ENCODE assay signal across 10 mouse cellular contexts in genomic region chr11:23846016-23846815, GRCm38 (mm10). TPM values are rescaled to one million over a fixed set of nuclear protein-coding genes. Genes with fewer than 3 reads are reported as not detected.
DNase-seq lines count a peak whose midpoint lies in the region; ATAC-seq and TF ChIP-seq lines count a peak whose summit lies in the region.
"Had no signal": no experiment of that assay in that cellular context is flagged by ENCODE, and none has a peak within 500 bp of the region (broad histone marks: within the 10 kb centered on the region; RNA-seq: fewer than 3 reads in every experiment).

No protein-coding gene starts in this region.

- no peak overlapping the region for H3K4me2 ChIP-seq in midbrain, postnatal 0 days (ENCODE audit: low read depth, low read length, poor library complexity, severe bottlenecking)
- H3K4me2 ChIP-seq in lung, postnatal 0 days (replicated peaks; ENCODE audit: low read depth, low read length), result no peak overlapping the region
- H3K4me2 ChIP-seq: embryonic facial prominence, embryonic 12.5 days had no signal

- no peak overlapping the region for H3K9ac ChIP-seq in midbrain, postnatal 0 days (replicated peaks; ENCODE audit: low read length, poor library complexity, severe bottlenecking)
- H3K9ac ChIP-seq in lung, postnatal 0 days (replicated peaks; ENCODE audit: low read depth), result no peak overlapping the region
- H3K9ac ChIP-seq: embryonic facial prominence, embryonic 12.5 days had no signal

- no peak overlapping the region for H3K4me3 ChIP-seq in midbrain, embryonic 10.5 days
- H3K4me3 ChIP-seq in midbrain, postnatal 0 days (ENCODE audit: low read depth, low read length), result no peak overlapping the region
- no peak overlapping the region for H3K4me3 ChIP-seq in embryonic facial prominence, embryonic 10.5 days
- H3K4me3 ChIP-seq in lung, postnatal 0 days (ENCODE audit: low read depth, low read length), result no peak overlapping the region
- H3K4me3 ChIP-seq: embryonic facial prominence, embryonic 12.5 days had no signal

- no peak for TF ChIP-seq CTCF in midbrain, postnatal 0 days (IDR thresholded peaks at IDR 0.05)
- no peak for TF ChIP-seq CTCF in lung, postnatal 0 days (IDR thresholded peaks at IDR 0.05)

- no peak for ATAC-seq in midbrain, postnatal 0 days (ENCODE audit: low FRiP score)
- ATAC-seq in lung, postnatal 0 days, result peak; percentile 25
- ATAC-seq: intestine, postnatal 0 days had no signal

- H3K9me3 ChIP-seq in midbrain, embryonic 10.5 days (replicated peaks), result no peaks in the 10 kb centered on the region
- H3K9me3 ChIP-seq in midbrain, postnatal 0 days (ENCODE audit: low read length), result no peaks in the 10 kb centered on the region
- no peaks in the 10 kb centered on the region for H3K9me3 ChIP-seq in embryonic facial prominence, embryonic 10.5 days
- no peaks in the 10 kb centered on the region for H3K9me3 ChIP-seq in lung, postnatal 0 days (ENCODE audit: low read length)
- H3K9me3 ChIP-seq: embryonic facial prominence, embryonic 12.5 days had no signal

- no peak overlapping the region for H3K27ac ChIP-seq in midbrain, embryonic 10.5 days (replicated peaks)
- no peak overlapping the region for H3K27ac ChIP-seq in midbrain, postnatal 0 days (ENCODE audit: low read depth, low read length)
- 0 out of 2 replicates have a peak overlapping the region, but pooled peaks have one; percentile 1 for H3K27ac ChIP-seq in embryonic facial prominence, embryonic 10.5 days (replicated peaks)
- no peak overlapping the region for H3K27ac ChIP-seq in lung, postnatal 0 days (ENCODE audit: low read length)
- H3K27ac ChIP-seq: embryonic facial prominence, embryonic 12.5 days had no signal

- no peaks in the 10 kb centered on the region for H3K36me3 ChIP-seq in midbrain, embryonic 10.5 days
- H3K36me3 ChIP-seq in midbrain, postnatal 0 days (ENCODE audit: insufficient read depth, low read length), result no peaks in the 10 kb centered on the region
- no peaks in the 10 kb centered on the region for H3K36me3 ChIP-seq in embryonic facial prominence, embryonic 10.5 days (replicated peaks)
- H3K36me3 ChIP-seq in lung, postnatal 0 days (ENCODE audit: insufficient read depth, low read length), result no peaks in the 10 kb centered on the region
- H3K36me3 ChIP-seq: embryonic facial prominence, embryonic 12.5 days had no signal

- 65% methylated on average over 22 of the region's 22 CpGs for WGBS in midbrain, embryonic 10.5 days
- 72% methylated on average over 22 of the region's 22 CpGs for WGBS in midbrain, postnatal 0 days
- WGBS in embryonic facial prominence, embryonic 10.5 days, result 68% methylated on average over 22 of the region's 22 CpGs
- WGBS in lung, postnatal 0 days, result 57% methylated on average over 22 of the region's 22 CpGs

- no peaks in the 10 kb centered on the region for H3K4me1 ChIP-seq in midbrain, embryonic 10.5 days
- H3K4me1 ChIP-seq in midbrain, postnatal 0 days (ENCODE audit: insufficient read depth, low read length), result no peaks in the 10 kb centered on the region
- H3K4me1 ChIP-seq in embryonic facial prominence, embryonic 10.5 days, result peaks cover 16% of the 10 kb centered on the region
- H3K4me1 ChIP-seq in lung, postnatal 0 days (ENCODE audit: insufficient read depth, low read depth, low read length), result no peaks in the 10 kb centered on the region
- H3K4me1 ChIP-seq: embryonic facial prominence, embryonic 12.5 days had no signal

- TF ChIP-seq EP300 in lung, postnatal 0 days (IDR thresholded peaks at IDR 0.05), result no peak

- peak; percentile 11 for DNase-seq in midbrain, embryonic 10.5 days (ENCODE audit: low spot score)
- DNase-seq in midbrain, postnatal 0 days (ENCODE audit: low spot score), result no peak
- DNase-seq in embryonic facial prominence, embryonic 10.5 days (ENCODE audit: low spot score), result no peak
- no peak for DNase-seq in lung, postnatal 0 days (ENCODE audit: low spot score)
- peak; percentile 87 for DNase-seq in thymus, postnatal 0 days (ENCODE audit: low spot score)
- no peak for DNase-seq in neural tube, embryonic 10.5 days (ENCODE audit: extremely low spot score, low spot score)
- DNase-seq in kidney, postnatal 10 days, result no peak
- DNase-seq in left cerebral cortex, adult 11 months (ENCODE audit: low spot score), result no peak

- no peaks in the 10 kb centered on the region for H3K27me3 ChIP-seq in midbrain, embryonic 10.5 days (ENCODE audit: low read depth, poor library complexity, severe bottlenecking)
- no peaks in the 10 kb centered on the region for H3K27me3 ChIP-seq in midbrain, postnatal 0 days (ENCODE audit: insufficient read depth, low read length)
- no peaks in the 10 kb centered on the region for H3K27me3 ChIP-seq in embryonic facial prominence, embryonic 10.5 days (replicated peaks; ENCODE audit: low read depth, poor library complexity, severe bottlenecking)
- no peaks in the 10 kb centered on the region for H3K27me3 ChIP-seq in lung, postnatal 0 days (replicated peaks; ENCODE audit: insufficient read depth, low read length)
- H3K27me3 ChIP-seq: embryonic facial prominence, embryonic 12.5 days had no signal

RNA-seq across cellular contexts. Expression of gene Papolg, which starts 48.8 kb away (rescaled TPM):
- polyA plus RNA-seq in midbrain, embryonic 10.5 days (2016; fragmentation: Nextera tagmentation; extraction: Ambion mirVana), result 20.7 and 22.9 TPM in 2 replicates
- total RNA-seq in midbrain, postnatal 0 days (2014; rRNA removed), result 16.2 and 23.9 TPM in 2 replicates
- 9.4 and 10.2 TPM in 2 replicates for polyA plus RNA-seq in midbrain, postnatal 0 days (2015; fragmentation: Nextera tagmentation; extraction: Ambion mirVana)
- 19.9 and 21.3 TPM in 2 replicates for polyA plus RNA-seq in embryonic facial prominence, embryonic 10.5 days (2016; fragmentation: Nextera tagmentation; extraction: Ambion mirVana)
- polyA plus RNA-seq in lung, postnatal 0 days (2015; fragmentation: Nextera tagmentation; extraction: Ambion mirVana), result 7.3 and 7.4 TPM in 2 replicates
- polyA plus RNA-seq in thymus, postnatal 0 days (2015; fragmentation: Nextera tagmentation; extraction: Ambion mirVana), result 17.1 and 19.0 TPM in 2 replicates

Comparison
In these comparisons a context has a peak if more than half of its experiments do, and no peak if none do; other contexts are left out.
1. DNase-seq: peak in midbrain, embryonic 10.5 days (single experiment) and thymus, postnatal 0 days (single experiment); none in midbrain, postnatal 0 days (single experiment), embryonic facial prominence, embryonic 10.5 days (single experiment), lung, postnatal 0 days (single experiment), neural tube, embryonic 10.5 days (single experiment), kidney, postnatal 10 days (single experiment) and left cerebral cortex, adult 11 months (single experiment).